Mouse (Mus musculus) v-Abl transformed pro-B cells (cell line): Measurements from ENCODE around the gene Ahnak.

ENCODE experiments used
- in situ Hi-C, 2 experiments: fragments of 400-800 bp; cut with MboI; formaldehyde crosslinking; loops; one replicate each; pipeline ENCODE4 v1.15.1; 2025; ENCODE audit not compliant: unreplicated experiment in 2 of 2

Gene Ahnak

DNA sequence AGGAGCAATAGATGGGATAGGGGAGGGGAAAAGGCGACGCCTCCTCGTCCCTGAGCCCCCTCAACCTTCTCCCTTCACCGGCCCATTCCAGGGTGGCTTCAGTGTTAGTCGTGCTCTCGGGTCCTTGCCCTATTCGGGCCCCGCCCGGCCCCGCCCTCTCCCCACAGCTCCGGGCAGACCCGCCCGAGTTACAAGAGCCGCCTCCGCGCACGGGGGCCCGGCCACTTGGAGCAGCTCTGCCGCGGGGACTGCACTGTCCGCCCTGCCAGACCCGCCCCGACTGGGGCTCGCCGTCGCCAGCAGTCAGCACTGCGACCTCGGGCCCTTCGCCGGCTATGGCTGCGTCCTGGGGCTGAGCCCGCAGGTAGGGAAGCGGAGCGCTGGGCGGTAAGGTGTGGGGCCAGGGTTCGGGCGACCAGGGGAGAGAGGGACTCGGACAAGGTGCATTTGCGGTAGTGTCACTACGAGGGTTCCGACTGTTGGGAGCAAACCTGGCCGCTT is at the start of gene Ahnak:
TSS of gene Ahnak (plus strand) at position 219 of the 501 bp plus-strand sequence.
- in situ Hi-C loops = loop anchor here in 1 of 2 experiments (25.0 kb wide), 1 partner anchor 427 kb away; no protein-coding TSS in a partner anchor

DNA sequence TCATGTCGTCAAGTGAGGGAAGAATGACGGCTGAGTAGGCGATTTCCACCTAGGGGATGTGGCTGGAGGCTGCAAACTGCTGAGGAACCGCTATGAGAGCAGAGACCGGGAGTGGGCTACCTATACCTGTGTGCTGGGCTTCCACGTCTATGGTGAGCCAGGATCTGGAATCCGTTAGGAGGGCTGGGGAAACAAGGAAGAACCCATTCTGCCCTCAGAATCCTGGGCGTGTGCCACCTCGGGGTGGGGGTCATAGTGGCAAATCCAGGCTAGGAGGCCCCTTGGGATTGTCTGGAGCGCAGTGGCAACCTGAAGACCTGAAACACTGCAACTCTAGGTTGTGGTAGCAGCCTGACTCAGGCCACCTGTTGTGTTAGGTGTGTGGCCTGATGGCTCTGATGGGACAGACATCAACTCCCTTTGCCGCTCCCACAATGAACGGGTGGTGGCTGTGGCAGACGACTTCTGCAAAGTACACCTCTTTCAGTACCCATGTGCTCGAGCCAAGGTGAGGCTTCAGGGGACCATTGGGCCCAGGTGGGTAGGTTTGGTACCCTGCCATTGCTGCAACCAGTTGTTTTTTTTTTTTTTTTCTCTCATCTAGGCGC is 48.5 kb upstream of the Ahnak start:
- in situ Hi-C loops = loop anchor here in 1 of 2 experiments (25.0 kb wide), 1 partner anchor 203 kb away; the partner anchor contains the start of genes 1700092M07Rik, Stx5a and Wdr74

DNA sequence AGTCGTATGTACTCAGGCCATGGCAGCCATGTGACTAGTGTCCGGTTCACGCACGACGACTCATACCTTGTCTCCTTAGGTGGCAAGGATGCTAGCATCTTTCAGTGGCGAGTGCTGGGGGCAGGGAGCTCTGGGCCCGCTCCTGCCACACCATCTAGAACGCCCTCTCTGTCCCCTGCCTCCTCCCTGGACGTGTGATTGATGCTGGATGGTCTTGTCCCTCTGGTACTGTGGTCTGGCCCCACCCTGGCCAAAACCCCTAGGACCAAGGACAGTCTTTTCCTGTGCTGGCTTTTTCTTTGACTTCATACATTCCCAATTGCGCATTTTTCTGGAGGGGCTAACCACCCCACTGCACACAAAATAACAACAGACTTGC is 48.0 kb upstream of the Ahnak start:
- in situ Hi-C loops = loop anchor here in 1 of 2 experiments (25.0 kb wide), 1 partner anchor 204 kb away; the partner anchor contains the start of genes 1700092M07Rik, Stx5a and Wdr74

- in situ Hi-C loops = loop anchor here in 1 of 2 experiments (25.0 kb wide), 1 partner anchor 204 kb away; the partner anchor contains the start of genes 1700092M07Rik, Stx5a and Wdr74
These were observed 47.4 kb upstream of the Ahnak start, which contains the start of gene Mta2 for GRCm38 (mm10) chr19:8941515-8942217. Gene Mta2 (plus strand): TSS chr19:8941875.

GRCm38 (mm10) chr19:8942276-8942964 is 46.7 kb upstream of the Ahnak start:
- in situ Hi-C loops = loop anchor here in 1 of 2 experiments (25.0 kb wide), 1 partner anchor 205 kb away; the partner anchor contains the start of genes 1700092M07Rik, Stx5a and Wdr74

DNA sequence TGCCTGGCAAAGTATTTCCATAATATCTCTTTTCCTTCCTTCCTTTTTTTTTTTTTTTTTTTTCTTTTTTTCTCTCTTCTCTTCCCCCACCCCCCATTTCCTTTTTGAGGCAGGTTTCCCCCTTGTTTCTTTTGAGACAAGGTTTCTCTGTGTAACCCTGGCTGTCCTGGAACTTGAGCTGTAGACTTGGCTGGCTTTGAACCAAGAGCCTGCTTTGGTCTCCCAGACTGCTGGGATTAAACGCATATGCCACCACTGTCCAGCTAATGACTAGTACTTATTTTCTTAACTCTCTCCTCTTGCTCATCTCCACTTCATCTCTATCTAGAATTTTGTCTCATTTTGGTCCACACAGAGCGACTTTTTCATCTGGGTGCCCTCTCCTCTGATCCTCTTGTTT is 46.0 kb upstream of the Ahnak start:
- in situ Hi-C loops = loop anchor here in 1 of 2 experiments (25.0 kb wide), 1 partner anchor 206 kb away; the partner anchor contains the start of genes 1700092M07Rik, Stx5a and Wdr74

GRCm38 (mm10) chr19:8944062-8944461 is 45.0 kb upstream of the Ahnak start:
- in situ Hi-C loops = loop anchor here in 1 of 2 experiments (25.0 kb wide), 1 partner anchor 207 kb away; the partner anchor contains the start of genes 1700092M07Rik, Stx5a and Wdr74

- in situ Hi-C loops = loop anchor here in 1 of 2 experiments (25.0 kb wide), 1 partner anchor 207 kb away; the partner anchor contains the start of genes 1700092M07Rik, Stx5a and Wdr74
These were observed 44.3 kb upstream of the Ahnak start for GRCm38 (mm10) chr19:8944750-8945149.

DNA sequence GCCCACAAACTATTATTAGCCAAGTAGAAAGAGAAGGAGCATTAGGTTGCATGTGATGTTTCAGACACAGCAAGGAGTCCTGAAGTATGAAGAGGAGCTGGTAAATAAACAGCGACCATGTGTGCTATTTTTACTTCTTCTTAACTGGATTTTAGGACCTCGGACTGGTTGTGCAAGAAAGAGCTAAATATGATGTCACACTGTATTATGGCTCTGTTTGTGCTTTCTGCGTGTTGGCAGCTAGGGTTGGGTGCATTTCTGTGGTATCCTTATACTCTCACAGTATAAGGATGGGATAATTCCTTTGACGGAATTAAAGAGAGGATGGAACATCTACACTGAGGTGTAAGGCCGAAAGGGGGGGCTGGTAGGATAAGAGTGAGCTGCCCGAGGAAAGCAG is 43.8 kb upstream of the Ahnak start:
- in situ Hi-C loops = loop anchor here in 1 of 2 experiments (25.0 kb wide), 1 partner anchor 208 kb away; the partner anchor contains the start of genes 1700092M07Rik, Stx5a and Wdr74

DNA sequence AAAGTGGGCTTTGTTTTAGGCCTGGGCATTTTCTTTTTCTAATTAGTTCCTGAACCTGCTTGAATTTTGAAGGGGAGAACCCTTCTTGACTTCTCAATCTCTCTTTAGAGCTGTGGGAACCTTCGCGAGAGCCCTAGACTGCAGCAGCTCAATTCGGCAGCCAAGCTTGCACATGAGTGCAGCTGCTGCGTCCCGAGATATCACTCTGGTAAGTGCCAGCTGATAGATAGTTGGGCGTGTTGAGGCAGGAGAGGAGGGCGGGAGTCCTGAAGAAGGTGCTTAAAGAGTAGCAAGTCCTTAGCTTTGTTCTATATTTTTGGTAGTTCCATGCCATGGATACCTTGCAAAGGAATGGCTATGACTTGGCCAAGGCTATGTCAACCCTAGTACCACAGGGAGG is 42.2 kb upstream of the Ahnak start:
- in situ Hi-C loops = loop anchor here in 1 of 2 experiments (25.0 kb wide), 1 partner anchor 210 kb away; the partner anchor contains the start of genes 1700092M07Rik, Stx5a and Wdr74

GRCm38 (mm10) chr19:8950190-8950589 is 38.9 kb upstream of the Ahnak start:
- in situ Hi-C loops = loop anchor here in 1 of 2 experiments (25.0 kb wide), 1 partner anchor 88 kb away; the partner anchor contains the start of genes Lrrn4cl and Ubxn1

GRCm38 (mm10) chr19:8952241-8952640 is 36.8 kb upstream of the Ahnak start:
- in situ Hi-C loops = loop anchor here in 1 of 2 experiments (25.0 kb wide), 1 partner anchor 90 kb away; the partner anchor contains the start of genes Lrrn4cl and Ubxn1

- in situ Hi-C loops = loop anchor here in 1 of 2 experiments (25.0 kb wide), 1 partner anchor 91 kb away; the partner anchor contains the start of genes Lrrn4cl and Ubxn1
These were observed 35.7 kb upstream of the Ahnak start, which contains the start of gene Tut1 for GRCm38 (mm10) chr19:8953135-8954039. Gene Tut1 (plus strand): TSS chr19:8953847.

GRCm38 (mm10) chr19:8954171-8954570 is 34.9 kb upstream of the Ahnak start:
- in situ Hi-C loops = loop anchor here in 1 of 2 experiments (25.0 kb wide), 1 partner anchor 92 kb away; the partner anchor contains the start of genes Lrrn4cl and Ubxn1

DNA sequence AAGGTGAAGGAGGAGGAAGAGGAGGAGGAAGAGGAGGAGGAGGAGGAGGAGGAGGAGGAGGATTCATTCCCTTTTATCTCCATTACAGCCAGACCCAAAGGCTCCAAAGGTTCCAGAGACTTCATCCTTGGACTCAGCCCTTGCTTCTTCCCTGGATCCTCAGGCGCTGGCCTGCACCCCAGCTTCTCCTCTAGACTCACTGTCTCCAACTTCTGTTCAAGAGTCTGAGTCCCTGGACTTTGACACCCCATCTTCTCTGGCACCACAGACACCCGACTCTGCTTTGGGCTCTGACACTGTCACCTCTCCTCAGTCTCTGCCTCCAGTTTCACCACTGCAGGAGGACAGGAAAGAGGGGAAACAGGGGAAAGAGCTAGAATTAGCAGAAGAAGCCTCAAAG is 26.8 kb upstream of the Ahnak start:
- in situ Hi-C loops = loop anchor here (5.0 to 25.0 kb wide), 2 partner anchors 80 to 100 kb away; partner anchors contain the start of genes Gm49403 (in 1 of the 2), Lbhd1 (in 1 of the 2), Lrrn4cl (in 1 of the 2) and Ubxn1 (in 1 of the 2)

- in situ Hi-C loops = loop anchor here in 1 of 2 experiments (25.0 kb wide), 1 partner anchor 103 kb away; the partner anchor contains the start of genes Lrrn4cl and Ubxn1
These were observed 24.0 kb upstream of the Ahnak start for GRCm38 (mm10) chr19:8965075-8965474.

DNA sequence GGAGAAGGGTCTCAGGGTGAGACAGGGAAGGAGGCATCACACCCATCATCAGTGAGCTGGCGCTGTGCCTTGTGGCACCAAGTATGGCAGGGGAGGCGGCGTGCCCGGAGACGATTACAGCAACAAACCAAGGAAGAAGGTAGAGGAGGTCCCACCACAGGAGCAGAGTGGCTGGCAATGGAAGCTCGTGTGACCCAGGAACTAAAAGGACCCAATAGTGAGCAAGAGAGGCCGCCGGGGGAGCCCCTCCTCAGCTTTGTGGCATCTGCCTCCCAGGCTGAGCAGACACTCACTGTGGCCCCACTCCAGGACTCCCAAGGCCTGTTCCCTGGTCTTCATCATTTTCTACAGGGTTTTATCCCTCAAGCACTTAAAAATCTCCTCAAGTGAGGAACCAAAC is 23.3 kb upstream of the Ahnak start:
- in situ Hi-C loops = loop anchor here in 1 of 2 experiments (25.0 kb wide), 1 partner anchor 103 kb away; the partner anchor contains the start of genes Lrrn4cl and Ubxn1

DNA sequence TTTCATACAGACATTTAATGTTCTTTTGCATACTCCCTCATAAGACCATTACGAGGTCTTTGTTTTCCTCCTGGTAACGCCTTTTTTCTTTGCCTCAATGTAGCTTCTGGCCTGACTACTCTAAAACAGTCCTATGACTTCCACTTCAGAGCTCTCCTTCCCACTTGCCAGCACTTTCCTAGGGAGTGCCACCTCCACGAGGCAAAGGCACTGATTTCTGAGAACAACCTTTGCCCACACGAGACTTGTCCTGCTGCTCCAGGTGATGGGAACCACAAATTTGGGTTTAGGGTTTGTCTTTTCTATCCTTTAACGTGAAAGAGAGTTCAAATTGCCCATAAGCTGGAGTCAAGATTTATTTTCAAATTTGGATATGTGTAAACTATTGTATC is 22.9 kb upstream of the Ahnak start:
- in situ Hi-C loops = loop anchor here in 1 of 2 experiments (25.0 kb wide), 1 partner anchor 104 kb away; the partner anchor contains the start of genes Lrrn4cl and Ubxn1
